Mouse (Mus musculus) limb, embryonic 11.5 days (tissue): ENCODE measurements around the gene Foxn4. TPM values are rescaled to one million over a fixed set of nuclear protein-coding genes. Genes with fewer than 3 reads are reported as not detected.
A peak's percentile ranks its signal among the peaks of the same experiment; 100 is the strongest.

ENCODE experiments used
- ATAC-seq: fragments of 200-750 bp; cut with Nextera tagmentation; 2 replicates; pipeline ENCODE4 v1.8.0; 2017; ENCODE audit warnings: low read depth; ENCODE audit not compliant: insufficient number of reproducible peaks, low FRiP score, low TSS enrichment
- DNase-seq: peaks from one replicate; pipeline ENCODE4 v3.0.0-alpha.2; 2015; ENCODE audit warnings: low spot score
- H3K27ac ChIP-seq: fragments of 300-500 bp; sonication (generic); replicated peaks from 2 replicates; pipeline ENCODE4 v1.5.1; 2014; ENCODE audit warnings: low read depth, mild to moderate bottlenecking, low read length
- H3K27me3 ChIP-seq: fragments of 300-500 bp; sonication (generic); 2 replicates; pipeline ENCODE4 v1.6.1; 2014; ENCODE audit warnings: mild to moderate bottlenecking, low read length, mixed read lengths; ENCODE audit not compliant: control insufficient read depth, insufficient read depth
- H3K36me3 ChIP-seq: fragments of 300-500 bp; sonication (generic); 2 replicates; pipeline ENCODE4 v1.6.1; 2014; ENCODE audit warnings: mild to moderate bottlenecking, low read length, moderate library complexity, mixed read lengths; ENCODE audit not compliant: control insufficient read depth, insufficient read depth
- H3K4me1 ChIP-seq: fragments of 300-500 bp; sonication (generic); 2 replicates; pipeline ENCODE4 v1.6.1; 2014; ENCODE audit warnings: low read length, mixed read lengths; ENCODE audit not compliant: control insufficient read depth, insufficient read depth
- H3K4me2 ChIP-seq: fragments of 300-500 bp; sonication (generic); 2 replicates; pipeline ENCODE4 v1.6.1; 2014; ENCODE audit warnings: low read depth, mild to moderate bottlenecking, moderate library complexity; ENCODE audit not compliant: severe bottlenecking
- H3K4me3 ChIP-seq: fragments of 300-500 bp; sonication (generic); 2 replicates; pipeline ENCODE4 v1.5.1; 2014; ENCODE audit warnings: low read depth, low read length
- H3K9ac ChIP-seq: fragments of 300-500 bp; sonication (generic); 2 replicates; pipeline ENCODE4 v1.6.1; 2014; ENCODE audit warnings: mild to moderate bottlenecking, low read length
- H3K9me3 ChIP-seq: fragments of 300-500 bp; sonication (generic); 2 replicates; pipeline ENCODE4 v1.6.1; 2016; ENCODE audit warnings: low read length; ENCODE audit not compliant: control insufficient read depth
- WGBS: fragments of 180-500 bp; shearing (Covaris S2); extraction: QIAGEN DNeasy Blood & Tissue Kit; methylation state at CpG from one replicate; pipeline ENCODE4 v1.1.7; 2014; 5-methylcytosine and 5-hydroxymethylcytosine counted together
- polyA plus RNA-seq: library from polyadenylated mRNA; unstranded; fragments of >200 nt; fragmentation: Nextera tagmentation; extraction: Ambion mirVana; gene quantifications from 2 replicates; pipeline ENCODE4 v1.2.1, GENCODE M21; 2014

The Foxn4 gene
- polyA plus RNA-seq, result not detected in 2 replicates

- H3K27ac ChIP-seq, result no peak within 1 kb of the TSS
- peak within 1 kb of the TSS; percentile 42 for H3K4me3 ChIP-seq
- peak; percentile 64 for DNase-seq
- H3K36me3 ChIP-seq, result no peaks in the 10 kb centered on the region
- peaks cover 68% of the 10 kb centered on the region for H3K27me3 ChIP-seq
- H3K9me3 ChIP-seq, result no peaks in the 10 kb centered on the region
- H3K4me2 ChIP-seq, result peak within 1 kb of the TSS; percentile 70
- peaks cover 15% of the 10 kb centered on the region for H3K4me1 ChIP-seq
- WGBS, result under 1% methylated on average over 49 of the region's 56 CpGs
- H3K9ac ChIP-seq, result no peak within 1 kb of the TSS
- ATAC-seq, result peak; percentile 51; the same call in 1 of the 2 replicates
Observed at GRCm38 (mm10) chr5:114273693-114274402, at the start of gene Foxn4. Foxn4 (minus strand) TSS chr5:114273807.

- WGBS, result 58% methylated on average over 25 of the region's 25 CpGs
- Histone ChIP-seq H3K4me2 (no peak overlapping the region), H3K36me3 (no peaks in the 10 kb centered on the region), H3K4me1 (no peaks in the 10 kb centered on the region), H3K9ac (no peak overlapping the region), H3K27me3 (no peaks in the 10 kb centered on the region), H3K9me3 (no peaks in the 10 kb centered on the region), H3K27ac (no peak overlapping the region), H3K4me3 (no peak overlapping the region)
- ATAC-seq, result no peak
- no peak for DNase-seq
Observed at GRCm38 (mm10) chr5:114323105-114323790, 49.6 kb upstream of the Foxn4 start.

- H3K9me3 ChIP-seq, result no peaks in the 10 kb centered on the region
- no peaks in the 10 kb centered on the region for H3K27me3 ChIP-seq
- H3K4me2 ChIP-seq, result no peak overlapping the region
- WGBS, result 71% methylated on average over 11 of the region's 11 CpGs
- DNase-seq (no peak), ATAC-seq (no peak)
- no peaks in the 10 kb centered on the region for H3K4me1 ChIP-seq
- no peak overlapping the region for H3K4me3 ChIP-seq
- H3K27ac ChIP-seq, result no peak overlapping the region
- no peaks in the 10 kb centered on the region for H3K36me3 ChIP-seq
- no peak overlapping the region for H3K9ac ChIP-seq
Observed at GRCm38 (mm10) chr5:114309680-114310036, 36.1 kb upstream of the Foxn4 start.

- H3K9ac ChIP-seq, result no peak overlapping the region
- no peak overlapping the region for H3K4me3 ChIP-seq
- H3K27me3 ChIP-seq, result no peaks in the 10 kb centered on the region
- DNase-seq, result peak; percentile 35
- ATAC-seq, result no peak
- no peaks in the 10 kb centered on the region for H3K4me1 ChIP-seq
- H3K27ac ChIP-seq, result no peak overlapping the region
- 56% methylated on average over 18 of the region's 18 CpGs for WGBS
- no peak overlapping the region for H3K4me2 ChIP-seq
- no peaks in the 10 kb centered on the region for H3K9me3 ChIP-seq
- no peaks in the 10 kb centered on the region for H3K36me3 ChIP-seq
Observed at GRCm38 (mm10) chr5:114308765-114309679, 35.4 kb upstream of the Foxn4 start.

GRCm38 (mm10) chr5:114306496-114306895 is 32.9 kb upstream of the Foxn4 start:
- Histone ChIP-seq H3K4me1 (no peaks in the 10 kb centered on the region), H3K27ac (no peak overlapping the region), H3K9me3 (no peaks in the 10 kb centered on the region), H3K36me3 (no peaks in the 10 kb centered on the region), H3K4me3 (no peak overlapping the region), H3K27me3 (no peaks in the 10 kb centered on the region), H3K9ac (no peak overlapping the region), H3K4me2 (no peak overlapping the region)
- DNase-seq, result no peak
- 72% methylated on average over 5 of the region's 5 CpGs for WGBS
- ATAC-seq, result no peak

- no peak for ATAC-seq
- no peak overlapping the region for H3K27ac ChIP-seq
- no peaks in the 10 kb centered on the region for H3K9me3 ChIP-seq
- no peak overlapping the region for H3K4me2 ChIP-seq
- 77% methylated on average over 6 of the region's 6 CpGs for WGBS
- H3K9ac ChIP-seq, result no peak overlapping the region
- DNase-seq, result no peak
- no peaks in the 10 kb centered on the region for H3K36me3 ChIP-seq
- peaks cover 3% of the 10 kb centered on the region; the same call in 1 of the 2 replicates for H3K4me1 ChIP-seq
- no peak overlapping the region for H3K4me3 ChIP-seq
- no peaks in the 10 kb centered on the region for H3K27me3 ChIP-seq
Observed at GRCm38 (mm10) chr5:114303166-114303565, 29.6 kb upstream of the Foxn4 start.

- no peak overlapping the region for H3K4me3 ChIP-seq
- H3K9me3 ChIP-seq, result no peaks in the 10 kb centered on the region
- no peaks in the 10 kb centered on the region for H3K36me3 ChIP-seq
- H3K4me2 ChIP-seq, result no peak overlapping the region
- DNase-seq, result no peak
- 86% methylated on average over 24 of the region's 24 CpGs for WGBS
- H3K27me3 ChIP-seq, result no peaks in the 10 kb centered on the region
- H3K27ac ChIP-seq, result no peak overlapping the region
- H3K4me1 ChIP-seq, result peaks cover 12% of the 10 kb centered on the region; the same call in 1 of the 2 replicates
- ATAC-seq, result no peak
- H3K9ac ChIP-seq, result no peak overlapping the region
Observed at GRCm38 (mm10) chr5:114299883-114300610, 26.4 kb upstream of the Foxn4 start.
